Mouse (Mus musculus) B cell, adult 2 months (primary cell): ENCODE data around the gene Grin3a.
A peak's percentile ranks its signal among the peaks of the same experiment; 100 is the strongest.

Experiments
- DNase-seq, 2 experiments: peaks; one replicate each; pipeline ENCODE4 v3.0.0; 2022

The Grin3a gene

DNA sequence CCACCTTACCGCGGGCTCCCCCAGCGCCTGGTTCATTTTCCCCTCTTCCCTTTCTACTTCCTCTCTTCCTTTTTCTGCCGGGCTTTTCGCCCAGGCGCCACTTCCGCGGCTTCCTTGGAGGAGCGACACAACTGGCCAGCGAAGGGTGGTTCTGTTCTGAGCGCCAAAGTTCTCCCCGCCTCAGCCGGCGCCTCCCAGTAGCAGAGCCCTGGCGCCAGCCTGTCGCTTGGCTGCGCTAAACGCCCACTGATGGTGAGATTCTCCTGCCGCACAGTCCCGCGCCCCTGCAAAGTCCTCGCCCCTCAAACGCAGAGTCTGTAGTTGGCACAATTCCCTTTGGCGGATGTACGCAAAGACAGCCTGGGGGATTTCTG is at the start of gene Grin3a:
Gene Grin3a, minus strand, starts transcription at position 133 of the 374 bp plus-strand sequence.
- no peak for DNase-seq

DNA sequence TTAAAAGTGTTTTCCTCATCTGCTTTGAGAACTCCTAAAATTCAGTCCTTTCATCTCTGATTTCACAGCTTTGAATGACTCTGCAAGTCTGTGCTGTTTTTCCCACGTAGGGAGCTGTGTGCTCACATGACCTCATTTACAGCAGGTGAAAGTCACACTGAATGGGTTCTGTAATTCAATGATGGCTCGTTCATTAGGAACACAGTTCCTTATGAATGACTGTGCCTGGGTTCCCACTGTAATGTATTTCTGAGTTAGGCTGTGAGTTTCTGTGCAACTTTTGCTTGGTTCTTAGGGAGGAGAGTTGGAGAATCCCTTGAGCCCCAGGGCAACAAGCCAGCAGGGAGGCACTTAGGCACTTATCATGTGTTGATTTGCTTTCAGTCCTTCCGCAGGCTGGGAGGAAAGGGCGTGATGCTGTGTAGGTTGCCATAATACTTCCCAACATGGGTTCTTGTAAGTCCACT is 46.3 kb upstream of the Grin3a start:
- no peak for DNase-seq

- no peak for DNase-seq
Observed at GRCm38 (mm10) chr4:49877084-49877483, 31.5 kb upstream of the Grin3a start.

- no peak for DNase-seq
Observed at GRCm38 (mm10) chr4:49860611-49861010, 15.1 kb upstream of the Grin3a start.

- no peak for DNase-seq
Observed at GRCm38 (mm10) chr4:49844828-49845611, 524 bp downstream of the Grin3a start.

DNA sequence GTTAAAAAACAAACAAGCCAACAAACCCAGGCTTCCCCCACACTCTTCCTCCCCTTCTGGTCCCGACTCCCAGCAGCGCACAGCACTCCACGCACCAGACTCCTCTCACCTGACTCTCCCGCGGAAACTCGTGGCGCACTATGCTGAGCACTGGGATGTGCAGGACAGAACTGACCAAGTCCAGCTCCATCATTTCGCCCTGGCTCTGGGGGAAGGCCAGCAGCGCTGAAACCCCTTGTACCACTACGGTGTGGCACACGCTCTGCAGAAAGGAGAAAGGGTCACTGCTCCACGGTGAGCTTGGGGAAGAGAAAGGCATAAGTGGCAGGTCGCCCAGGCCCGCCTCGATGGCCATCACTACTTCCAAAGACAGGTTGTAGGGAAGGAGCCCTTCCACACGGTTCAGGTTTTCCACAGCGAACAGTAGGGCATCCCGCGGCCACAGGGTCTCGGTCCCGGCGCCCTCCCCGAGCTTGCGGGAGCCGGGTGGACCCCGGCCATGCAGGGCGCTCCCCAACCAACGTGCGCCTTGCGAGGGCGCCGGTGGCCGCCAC is 1.2 kb downstream of the Grin3a start:
- no peak for DNase-seq

DNA sequence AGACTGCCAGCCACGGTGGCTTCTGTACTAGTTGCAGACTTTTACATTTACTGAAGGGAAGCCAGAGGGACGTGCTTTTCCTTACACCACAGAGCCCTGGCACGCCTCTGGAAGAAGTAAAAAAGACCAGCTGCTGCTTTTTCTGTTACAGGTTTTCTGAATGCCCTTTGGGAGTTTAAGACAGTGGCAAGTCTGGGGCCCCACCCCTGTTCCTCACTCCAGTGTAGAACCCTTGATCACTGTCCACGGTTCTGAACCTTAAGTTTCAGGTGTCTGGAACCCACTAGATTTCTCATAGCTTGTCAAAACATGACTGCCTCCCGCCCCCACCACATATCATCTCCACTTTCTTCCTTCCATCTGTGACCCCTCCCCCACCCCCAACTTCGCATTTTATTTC is 1.8 kb downstream of the Grin3a start:
- DNase-seq: no peak

GRCm38 (mm10) chr4:49832035-49832434 is 13.5 kb downstream of the Grin3a start:
- DNase-seq: no peak

DNA sequence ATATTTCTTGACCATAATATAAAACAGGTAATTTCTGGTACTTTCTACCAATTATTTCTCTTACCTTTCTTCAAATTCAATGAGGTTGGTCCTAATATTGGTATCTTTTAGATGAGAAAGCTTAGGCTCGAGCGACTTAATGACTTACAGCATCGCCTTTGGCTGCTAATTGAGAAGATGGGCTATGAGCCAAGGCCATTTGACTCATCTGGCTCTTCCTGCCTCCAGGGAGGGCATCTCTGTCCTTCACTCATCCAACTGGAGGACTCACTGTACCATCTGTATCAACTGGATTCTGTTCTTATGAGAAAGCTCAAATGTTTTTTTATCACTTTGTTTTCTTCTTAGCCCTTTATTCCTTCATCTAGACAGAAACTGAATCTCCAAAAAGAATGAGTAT is 31.7 kb downstream of the Grin3a start:
- no peak for DNase-seq

GRCm38 (mm10) chr4:49806791-49807190 is 38.8 kb downstream of the Grin3a start:
- DNase-seq: no peak

- DNase-seq: no peak
Observed at GRCm38 (mm10) chr4:49799338-49799737, 46.2 kb downstream of the Grin3a start.

- no peak for DNase-seq
Observed at GRCm38 (mm10) chr4:49788971-49789370, 56.6 kb downstream of the Grin3a start.

GRCm38 (mm10) chr4:49742847-49743246 is 102.7 kb downstream of the Grin3a start:
- no peak for DNase-seq

DNA sequence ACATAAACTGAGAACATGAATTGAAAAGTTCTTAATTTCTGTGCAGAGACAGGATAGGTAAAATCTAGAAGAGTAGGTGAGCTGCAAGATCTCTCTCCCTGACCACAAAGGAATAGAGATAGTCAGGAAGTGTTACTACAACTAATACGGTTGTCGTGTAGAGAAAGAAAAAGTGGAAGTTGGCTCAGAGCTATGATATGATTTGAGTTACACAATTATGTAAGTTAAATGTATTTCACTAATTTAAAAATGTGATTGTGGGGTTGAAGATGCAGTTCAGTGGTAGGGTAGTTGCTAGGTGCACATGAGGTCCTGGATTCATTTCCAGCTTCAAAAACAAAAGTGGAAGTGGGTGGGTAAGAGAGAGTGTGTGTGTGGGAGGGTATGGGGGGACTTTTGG is 103.6 kb downstream of the Grin3a start:
- DNase-seq: no peak

DNA sequence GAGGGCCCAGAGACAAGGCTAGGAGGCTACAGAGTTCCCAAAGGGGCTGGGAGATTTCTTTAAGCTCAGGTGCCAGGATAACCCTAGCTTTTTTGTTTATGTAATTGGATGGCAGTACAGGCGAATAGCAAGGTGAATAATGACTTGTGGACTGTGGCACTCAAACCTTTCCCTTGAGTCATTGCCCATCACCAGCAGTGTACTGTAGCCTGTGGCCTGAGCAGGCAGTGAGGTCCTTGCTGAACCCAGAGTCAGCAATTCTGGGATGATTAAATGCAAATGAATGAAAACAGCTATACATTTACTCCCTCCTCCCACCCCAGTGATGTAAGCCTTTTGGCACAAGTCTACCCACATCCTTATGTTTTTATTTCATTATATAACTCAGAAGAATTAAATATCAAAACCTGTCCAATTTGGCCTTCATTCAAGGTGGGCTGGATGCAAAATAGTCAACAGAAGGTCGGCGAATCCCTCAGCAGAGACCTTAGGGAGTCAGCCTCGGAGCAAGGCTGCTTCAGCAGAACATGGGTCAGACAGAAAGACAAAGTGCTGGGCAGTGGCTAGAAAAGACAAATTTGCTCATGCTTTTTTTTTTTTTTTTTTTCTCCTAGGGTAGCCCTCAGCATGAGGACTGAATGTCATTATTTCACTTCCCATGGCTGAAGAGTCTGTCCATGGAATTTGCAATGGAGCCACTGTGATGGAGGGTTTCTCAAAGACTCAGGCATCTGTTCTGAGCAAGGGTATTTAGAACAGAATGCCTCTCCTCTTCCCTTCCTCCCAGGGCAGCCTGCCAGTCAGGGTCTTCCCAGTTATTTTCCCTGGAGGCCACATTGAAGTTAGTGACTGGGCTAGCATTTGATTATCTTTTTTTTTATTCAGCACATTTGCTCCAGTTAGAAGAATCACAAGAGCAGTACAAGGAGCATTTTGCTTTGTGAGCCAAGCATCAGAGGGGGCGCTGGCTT is 104.5 kb downstream of the Grin3a start:
- no peak for DNase-seq

GRCm38 (mm10) chr4:49739561-49739960 is 106.0 kb downstream of the Grin3a start:
- DNase-seq: no peak

GRCm38 (mm10) chr4:49729326-49729725 is 116.2 kb downstream of the Grin3a start:
- no peak for DNase-seq

DNA sequence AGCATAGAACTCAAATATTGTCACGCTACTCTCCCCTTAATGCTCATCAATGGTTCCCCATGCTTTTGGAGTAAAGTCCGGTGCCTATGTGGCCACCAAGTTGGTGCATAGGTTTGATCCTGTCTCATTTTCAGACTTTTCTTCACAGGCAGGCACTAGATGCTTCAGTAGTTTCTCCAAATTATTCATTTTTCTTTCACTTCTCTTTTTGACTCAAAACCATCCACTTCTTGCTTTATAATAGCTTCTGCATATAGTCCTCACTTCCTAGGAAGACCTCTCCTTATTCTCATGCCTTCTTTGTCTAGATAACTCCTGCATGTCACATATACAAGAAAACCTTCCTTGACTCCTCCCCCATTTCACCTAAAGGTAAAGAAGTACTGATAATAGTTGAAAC is 121.6 kb downstream of the Grin3a start:
- no peak for DNase-seq

DNA sequence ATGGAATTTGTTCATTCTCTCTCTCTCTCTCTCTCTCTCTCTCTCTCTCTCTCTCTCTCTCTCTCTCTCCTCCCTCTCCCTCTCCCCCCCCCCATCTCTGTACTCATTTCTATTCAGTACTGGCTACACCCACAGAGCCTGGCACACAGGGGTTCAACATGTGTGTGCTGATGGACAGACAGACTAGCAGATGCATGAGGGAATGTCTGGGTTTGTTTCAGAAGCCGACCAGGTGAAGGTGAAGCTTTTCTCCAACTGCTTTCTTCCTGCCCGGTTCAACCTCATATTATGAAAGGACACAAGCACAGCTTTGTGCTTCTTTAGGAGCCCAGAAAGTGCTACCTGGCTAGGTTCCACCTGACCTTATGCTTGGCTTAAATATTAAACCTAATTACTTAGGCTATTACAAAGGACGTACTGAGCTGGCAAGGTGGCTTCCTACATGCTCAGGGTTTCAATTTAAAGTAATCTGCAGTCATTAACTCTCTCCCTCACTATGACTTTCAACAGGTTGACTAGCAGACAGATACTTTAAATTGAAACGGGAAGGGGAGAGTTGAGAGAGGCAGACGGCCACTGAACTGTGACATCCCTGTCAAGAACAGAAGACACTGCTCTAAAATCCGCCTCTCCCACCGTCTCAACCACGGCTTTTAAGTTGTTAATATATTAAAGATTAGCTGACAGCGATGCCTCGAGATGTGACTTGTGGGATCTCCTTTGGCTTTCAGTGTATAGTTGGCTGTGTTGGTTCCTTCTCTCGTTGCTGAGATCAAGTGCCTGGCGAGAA is 153.9 kb downstream of the Grin3a start:
- DNase-seq: no peak

DNA sequence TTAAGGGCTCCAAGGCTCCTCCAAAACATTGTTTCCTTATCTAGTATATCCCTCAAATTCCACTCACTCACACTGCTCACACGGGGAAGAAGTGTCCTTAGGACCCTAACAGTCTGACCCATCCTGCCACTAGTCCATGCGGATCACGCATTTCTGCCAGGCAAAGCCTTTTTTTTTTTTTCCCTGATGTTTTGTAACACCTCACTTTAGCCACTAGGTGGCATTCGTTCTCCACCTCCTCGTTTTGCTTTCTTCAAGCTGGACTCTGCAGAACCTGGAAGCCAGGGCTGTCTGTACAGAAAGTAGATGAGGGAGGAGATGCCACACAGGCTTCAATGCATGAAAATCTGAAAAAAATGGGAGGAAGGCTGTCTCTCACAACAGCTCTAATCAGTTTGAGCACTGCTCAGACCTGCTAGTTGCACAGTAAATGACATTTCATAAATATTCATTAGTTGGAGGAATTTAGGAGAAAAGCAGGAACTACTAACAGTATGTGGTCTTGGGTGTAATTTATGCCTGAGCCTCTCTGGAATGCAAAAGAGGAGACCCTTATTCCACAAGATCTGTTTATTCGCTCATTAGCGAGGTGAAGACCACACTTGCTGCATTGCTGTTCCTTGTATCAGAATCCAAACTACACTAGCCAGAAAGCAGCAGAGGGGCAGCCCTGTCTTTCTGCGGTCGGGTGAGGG is 156.8 kb downstream of the Grin3a start:
- peak; percentile 31 to 36 for DNase-seq

GRCm38 (mm10) chr4:49681812-49682211 is 163.7 kb downstream of the Grin3a start, which contains the start of gene Ppp3r2:
Gene Ppp3r2, minus strand, starts transcription at chr4:49682024.
- no peak for DNase-seq
